Mouse (Mus musculus) G1E (cell line): ENCODE results near the gene Cyp4a14.

Source experiments
- CTCF ChIP-seq: IDR thresholded peaks from 2 replicates; pipeline ENCODE4 v1.5.1; 2012; ENCODE audit warnings: low read depth, low read length, inconsistent platforms, mixed read lengths
- GATA1 ChIP-seq: IDR thresholded peaks from 2 replicates; pipeline ENCODE4 v1.6.1; 2012; ENCODE audit warnings: borderline replicate concordance, low read length, inconsistent platforms, mixed read lengths
- POLR2AphosphoS5 ChIP-seq: IDR thresholded peaks from 2 replicates; pipeline ENCODE4 v1.6.1; 2012; ENCODE audit warnings: low read depth, low read length, inconsistent platforms; ENCODE audit not compliant: insufficient replicate concordance
- TAL1 ChIP-seq: conservative IDR thresholded peaks from 2 replicates; pipeline ENCODE4 v1.6.1; 2012; ENCODE audit warnings: low read depth, low read length, inconsistent platforms, mixed read lengths

DNA sequence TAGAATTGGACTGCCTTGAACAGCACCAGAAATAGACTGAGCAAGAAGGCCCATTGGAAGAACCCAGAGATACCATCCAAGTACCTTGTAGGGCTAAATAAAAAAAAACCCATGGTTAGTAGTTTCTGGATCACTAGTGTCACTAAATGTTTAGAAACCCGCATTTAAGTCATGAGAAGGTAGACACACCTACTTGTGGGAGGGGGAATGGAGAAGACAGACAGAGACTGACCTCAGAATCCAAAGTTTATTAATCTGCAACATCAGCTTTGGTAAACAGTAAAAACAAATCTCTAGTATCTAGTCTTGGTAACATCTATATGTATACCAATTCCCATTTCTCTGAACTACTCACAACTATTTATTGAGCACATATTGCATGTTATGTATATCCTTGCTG is at the start of gene Cyp4a14:
- TF ChIP-seq CTCF (no peak), POLR2AphosphoS5 (no peak), TAL1 (no peak), GATA1 (no peak)
